Mouse (Mus musculus): ENCODE results near the gene Grb10. TPM values are rescaled to one million over a fixed set of nuclear protein-coding genes. Genes with fewer than 3 reads are reported as not detected.

Grb10 gene
- polyA plus RNA-seq, 2 experiments: 243 to 644 TPM

GRCm38 (mm10) chr11:11904995-11905394, 133.5 kb downstream of the Grb10 start:
- 64% methylated on average over 5 of the region's 5 CpGs for WGBS
- no peak for ATAC-seq (ENCODE audit: low FRiP score, low read depth)
- H3K9me3 ChIP-seq (ENCODE audit: control insufficient read depth, low read length): 0 out of 2 replicates have a peak, but pooled peaks cover 3% of the 10 kb centered on the region

GRCm38 (mm10) chr11:11901509-11901908, 137.0 kb downstream of the Grb10 start:
- 49% methylated on average over 5 of the region's 5 CpGs for WGBS
- no peak overlapping the region for H3K27ac ChIP-seq (replicated peaks; ENCODE audit: low read depth, low read length)
- DNase-seq (ENCODE audit: low spot score): no peak
- H3K4me2 ChIP-seq (replicated peaks; ENCODE audit: low read depth, low read length, severe bottlenecking): no peak overlapping the region
- H3K9me3 ChIP-seq (ENCODE audit: control insufficient read depth, low read length): no peaks in the 10 kb centered on the region
- H3K4me1 ChIP-seq (ENCODE audit: control insufficient read depth, insufficient read depth, low read length): no peaks in the 10 kb centered on the region
- no peaks in the 10 kb centered on the region for H3K27me3 ChIP-seq (ENCODE audit: control insufficient read depth, insufficient read depth, low read length)
- H3K9ac ChIP-seq (ENCODE audit: low read depth, low read length, severe bottlenecking): no peak overlapping the region
- ATAC-seq (ENCODE audit: low FRiP score, low read depth): no peak
- TF ChIP-seq POLR2A (IDR thresholded peaks at IDR 0.05; ENCODE audit: borderline replicate concordance, extremely low read depth, insufficient read depth, insufficient read length): no peak
- no peak overlapping the region for H3K4me3 ChIP-seq (replicated peaks; ENCODE audit: low read length)
- no peaks in the 10 kb centered on the region for H3K36me3 ChIP-seq (ENCODE audit: control insufficient read depth, insufficient read depth, low read length)

More at GRCm38 (mm10) chr11:11904995-11905394, 133.5 kb downstream of the Grb10 start:
- TF ChIP-seq POLR2A (IDR thresholded peaks at IDR 0.05; ENCODE audit: borderline replicate concordance, extremely low read depth, insufficient read depth, insufficient read length): no peak
- no peak overlapping the region for H3K9ac ChIP-seq (ENCODE audit: low read depth, low read length, severe bottlenecking)
- no peak overlapping the region for H3K4me2 ChIP-seq (replicated peaks; ENCODE audit: low read depth, low read length, severe bottlenecking)
- DNase-seq (ENCODE audit: low spot score): no peak
- H3K36me3 ChIP-seq (ENCODE audit: control insufficient read depth, insufficient read depth, low read length): no peaks in the 10 kb centered on the region
- H3K27me3 ChIP-seq (ENCODE audit: control insufficient read depth, insufficient read depth, low read length): no peaks in the 10 kb centered on the region
- no peak overlapping the region for H3K27ac ChIP-seq (replicated peaks; ENCODE audit: low read depth, low read length)
- no peaks in the 10 kb centered on the region for H3K4me1 ChIP-seq (ENCODE audit: control insufficient read depth, insufficient read depth, low read length)
- H3K4me3 ChIP-seq (replicated peaks; ENCODE audit: low read length): no peak overlapping the region

GRCm38 (mm10) chr11:11898496-11898895, 140.0 kb downstream of the Grb10 start:
- ATAC-seq (ENCODE audit: low FRiP score, low read depth) (no peak), DNase-seq (ENCODE audit: low spot score) (no peak)
- H3K27me3 ChIP-seq (ENCODE audit: control insufficient read depth, insufficient read depth, low read length): no peaks in the 10 kb centered on the region
- no peak overlapping the region for H3K4me3 ChIP-seq (replicated peaks; ENCODE audit: low read length)
- H3K27ac ChIP-seq (replicated peaks; ENCODE audit: low read depth, low read length): no peak overlapping the region
- H3K4me1 ChIP-seq (ENCODE audit: control insufficient read depth, insufficient read depth, low read length): no peaks in the 10 kb centered on the region
- TF ChIP-seq POLR2A (IDR thresholded peaks at IDR 0.05; ENCODE audit: borderline replicate concordance, extremely low read depth, insufficient read depth, insufficient read length): no peak
- no peak overlapping the region for H3K4me2 ChIP-seq (replicated peaks; ENCODE audit: low read depth, low read length, severe bottlenecking)
- H3K9me3 ChIP-seq (ENCODE audit: control insufficient read depth, low read length): no peaks in the 10 kb centered on the region
- WGBS: 83% methylated on average over 3 of the region's 3 CpGs
- no peaks in the 10 kb centered on the region for H3K36me3 ChIP-seq (ENCODE audit: control insufficient read depth, insufficient read depth, low read length)
- H3K9ac ChIP-seq (ENCODE audit: low read depth, low read length, severe bottlenecking): no peak overlapping the region

GRCm38 (mm10) chr11:11897645-11898357, 140.7 kb downstream of the Grb10 start, which contains the start of gene Ddc:
Gene Ddc (minus strand): TSS chr11:11898144.
- Histone ChIP-seq H3K27me3 (ENCODE audit: control insufficient read depth, insufficient read depth, low read length) (no peaks in the 10 kb centered on the region), H3K4me3 (replicated peaks; ENCODE audit: low read length) (no peak within 1 kb of the TSS), H3K4me1 (ENCODE audit: control insufficient read depth, insufficient read depth, low read length) (no peaks in the 10 kb centered on the region), H3K27ac (replicated peaks; ENCODE audit: low read depth, low read length) (no peak within 1 kb of the TSS), H3K36me3 (ENCODE audit: control insufficient read depth, insufficient read depth, low read length) (no peaks in the 10 kb centered on the region), H3K9me3 (ENCODE audit: control insufficient read depth, low read length) (no peaks in the 10 kb centered on the region), H3K4me2 (replicated peaks; ENCODE audit: low read depth, low read length, severe bottlenecking) (no peak within 1 kb of the TSS), H3K9ac (ENCODE audit: low read depth, low read length, severe bottlenecking) (no peak within 1 kb of the TSS)
- TF ChIP-seq POLR2A (IDR thresholded peaks at IDR 0.05; ENCODE audit: borderline replicate concordance, extremely low read depth, insufficient read depth, insufficient read length): no peak
- DNase-seq (ENCODE audit: low spot score): no peak
- 89% methylated on average over 12 of the region's 12 CpGs for WGBS
- ATAC-seq (ENCODE audit: low FRiP score, low read depth): no peak

- no peak for ATAC-seq (ENCODE audit: low FRiP score, low read depth)
- no peak for TF ChIP-seq POLR2A (IDR thresholded peaks at IDR 0.05; ENCODE audit: borderline replicate concordance, extremely low read depth, insufficient read depth, insufficient read length)
- no peaks in the 10 kb centered on the region for H3K27me3 ChIP-seq (ENCODE audit: control insufficient read depth, insufficient read depth, low read length)
These were observed 143.0 kb downstream of the Grb10 start for GRCm38 (mm10) chr11:11895479-11895878.

More at GRCm38 (mm10) chr11:11895479-11895878, 143.0 kb downstream of the Grb10 start:
- no peak overlapping the region for H3K27ac ChIP-seq (replicated peaks; ENCODE audit: low read depth, low read length)
- no peaks in the 10 kb centered on the region for H3K9me3 ChIP-seq (ENCODE audit: control insufficient read depth, low read length)
- H3K4me2 ChIP-seq (replicated peaks; ENCODE audit: low read depth, low read length, severe bottlenecking): no peak overlapping the region
- no peaks in the 10 kb centered on the region for H3K36me3 ChIP-seq (ENCODE audit: control insufficient read depth, insufficient read depth, low read length)
- H3K4me1 ChIP-seq (ENCODE audit: control insufficient read depth, insufficient read depth, low read length): no peaks in the 10 kb centered on the region
- H3K4me3 ChIP-seq (replicated peaks; ENCODE audit: low read length): no peak overlapping the region
- WGBS: 86% methylated on average over 2 of the region's 2 CpGs
- no peak overlapping the region for H3K9ac ChIP-seq (ENCODE audit: low read depth, low read length, severe bottlenecking)
- DNase-seq (ENCODE audit: low spot score): no peak
